Mouse (Mus musculus) testis, adult 2 months (tissue): ENCODE measurements at regions not wholly inside any gene's neighbourhood (a gene's known extent, or its start where the extent isn't known, plus 50 kb on each side); places are given as distances from the start of the nearest gene placed in this dataset.

Experiments
- CTCF ChIP-seq: fragments of 200-500 bp; IDR thresholded peaks from 2 replicates; pipeline ENCODE4 v1.5.1; 2012; ENCODE audit warnings: low read depth, mild to moderate bottlenecking, inconsistent platforms, low read length, moderate library complexity; ENCODE audit not compliant: control insufficient read depth, insufficient read depth, insufficient replicate concordance
- POLR2A ChIP-seq: fragments of 200-500 bp; IDR thresholded peaks from 2 replicates; pipeline ENCODE4 v1.6.1; 2012; ENCODE audit warnings: low read depth, mild to moderate bottlenecking, inconsistent platforms, low read length, moderate library complexity; ENCODE audit not compliant: control insufficient read depth

DNA sequence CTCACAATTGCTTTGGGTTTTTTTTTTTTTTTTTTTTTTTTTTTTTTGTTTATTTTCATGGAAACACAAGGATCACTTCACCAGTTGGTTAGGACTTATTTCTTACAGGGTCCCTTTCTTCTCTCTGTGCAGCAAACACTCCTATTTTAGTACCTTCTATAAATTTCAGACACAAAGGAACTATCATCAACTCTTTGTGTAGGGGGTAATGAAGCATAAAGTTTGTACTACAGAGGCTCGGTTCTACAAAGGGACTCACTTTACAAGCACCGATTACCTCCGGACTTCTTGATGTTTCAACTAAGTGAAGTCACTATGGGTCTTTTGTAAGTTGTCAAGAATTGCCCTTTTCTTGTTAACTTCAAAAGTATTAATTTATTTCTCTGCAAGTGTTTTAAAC is 318.0 kb downstream of the Gja1 start:
- TF ChIP-seq CTCF = no peak
- TF ChIP-seq POLR2A = no peak
